Mouse (Mus musculus) midbrain, embryonic 11.5 days (tissue): ENCODE results near the gene Becn1. TPM values are rescaled to one million over a fixed set of nuclear protein-coding genes. Genes with fewer than 3 reads are reported as not detected.
A peak's percentile ranks its signal among the peaks of the same experiment; 100 is the strongest.

Source experiments
- ATAC-seq: fragments of 200-750 bp; cut with Nextera tagmentation; 2 replicates; pipeline ENCODE4 v1.8.0; 2017; ENCODE audit warnings: moderate TSS enrichment, moderate library complexity; ENCODE audit not compliant: low FRiP score
- DNase-seq: peaks from one replicate; pipeline ENCODE4 v3.0.0; 2015; ENCODE audit warnings: low spot score; ENCODE audit errors: missing footprints
- H3K27ac ChIP-seq: fragments of 300-500 bp; sonication (generic); 2 replicates; pipeline ENCODE4 v1.5.1; 2014; ENCODE audit warnings: low read depth, low read length
- H3K27me3 ChIP-seq: fragments of 300-500 bp; sonication (generic); 2 replicates; pipeline ENCODE4 v1.6.1; 2014; ENCODE audit warnings: mild to moderate bottlenecking, low read length, moderate library complexity, mixed read lengths; ENCODE audit not compliant: control insufficient read depth, insufficient read depth
- H3K36me3 ChIP-seq: fragments of 300-500 bp; sonication (generic); 2 replicates; pipeline ENCODE4 v1.6.1; 2014; ENCODE audit warnings: mild to moderate bottlenecking, low read length, moderate library complexity, mixed read lengths; ENCODE audit not compliant: control insufficient read depth, insufficient read depth
- H3K4me1 ChIP-seq: fragments of 300-500 bp; sonication (generic); 2 replicates; pipeline ENCODE4 v1.6.1; 2014; ENCODE audit warnings: low read length; ENCODE audit not compliant: control insufficient read depth, insufficient read depth
- H3K4me2 ChIP-seq: fragments of 300-500 bp; sonication (generic); 2 replicates; pipeline ENCODE4 v1.6.1; 2014; ENCODE audit warnings: mild to moderate bottlenecking, moderate library complexity
- H3K4me3 ChIP-seq: fragments of 300-500 bp; sonication (generic); 2 replicates; pipeline ENCODE4 v1.5.1; 2014; ENCODE audit warnings: low read depth, low read length
- H3K9ac ChIP-seq: fragments of 300-500 bp; sonication (generic); 2 replicates; pipeline ENCODE4 v1.6.1; 2014; ENCODE audit warnings: low read length
- H3K9me3 ChIP-seq: fragments of 300-500 bp; sonication (generic); 2 replicates; pipeline ENCODE4 v1.6.1; 2016; ENCODE audit warnings: low read length; ENCODE audit not compliant: control insufficient read depth
- WGBS: fragments of 180-500 bp; shearing (Covaris S2); extraction: QIAGEN DNeasy Blood & Tissue Kit; methylation state at CpG from one replicate; pipeline ENCODE4 v1.1.7; 2014; 5-methylcytosine and 5-hydroxymethylcytosine counted together
- polyA plus RNA-seq: library from polyadenylated mRNA; unstranded; fragments of >200 nt; fragmentation: Nextera tagmentation; extraction: Ambion mirVana; gene quantifications from 2 replicates; pipeline ENCODE4 v1.2.1, GENCODE M21; 2014

The Becn1 gene
- polyA plus RNA-seq, 1 experiment from 2014 or later, result 163 TPM

DNA sequence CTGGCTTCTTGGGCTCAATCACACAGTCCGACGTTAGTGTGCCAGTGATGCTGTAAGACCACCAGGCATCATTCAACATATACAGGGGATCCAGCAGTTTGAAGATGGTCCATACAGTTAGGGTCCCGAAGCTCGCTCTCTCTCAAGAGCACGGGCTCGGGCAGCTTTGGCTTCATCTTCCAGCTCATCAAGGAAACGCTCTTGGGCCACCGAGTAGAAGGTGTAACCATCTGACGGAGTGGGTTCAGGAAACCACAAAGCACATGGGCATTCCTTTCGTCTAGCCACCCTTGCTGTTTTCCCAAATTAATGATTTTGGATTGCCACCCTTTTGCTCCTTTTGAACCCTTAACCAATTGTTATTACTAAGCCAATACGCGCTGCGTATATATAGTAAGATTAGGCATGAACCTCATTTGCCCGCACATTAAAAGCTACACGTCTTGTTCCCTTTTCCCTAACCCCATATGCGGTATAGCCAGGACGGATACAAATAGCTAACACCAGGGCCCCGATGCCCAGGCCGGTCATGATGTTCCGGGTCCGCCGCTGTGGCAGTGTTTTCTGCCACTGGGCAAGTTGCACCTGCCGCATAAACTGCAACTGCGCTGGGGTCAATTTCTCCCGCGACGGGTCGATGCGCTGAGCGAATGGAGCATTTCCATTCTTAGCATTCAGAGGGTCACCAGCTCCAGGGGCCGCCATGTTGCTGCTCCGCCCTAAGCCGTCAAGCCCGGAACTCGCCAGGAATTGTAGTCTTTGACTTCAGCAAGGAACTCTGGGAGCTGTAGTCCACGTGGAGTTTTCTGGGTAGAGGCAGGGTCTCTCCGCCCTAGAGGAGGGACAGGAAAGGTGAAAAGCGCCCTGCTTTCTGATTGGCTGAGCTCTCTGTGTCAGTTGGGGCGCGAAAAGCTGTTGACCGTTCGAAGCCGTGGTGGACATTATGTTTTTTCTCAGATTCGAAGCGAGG is 23.6 kb downstream of the Becn1 start, which contains the start of the genes Cntd1 and Coa3:
TSS of gene Cntd1 (plus strand) at position 790 of the 970 bp plus-strand sequence.
TSS of gene Coa3 (minus strand) at position 892 of the 970 bp plus-strand sequence.
- Histone ChIP-seq H3K27me3 (no peaks in the 10 kb centered on the region; the same call in 1 of the 2 replicates), H3K4me3 (peak within 1 kb of the TSS; percentile 54), H3K9me3 (no peaks in the 10 kb centered on the region), H3K4me2 (peak within 1 kb of the TSS; percentile 87), H3K36me3 (no peaks in the 10 kb centered on the region), H3K27ac (no peak within 1 kb of the TSS), H3K9ac (peak within 1 kb of the TSS; percentile 76), H3K4me1 (peaks cover 17% of the 10 kb centered on the region)
- DNase-seq (peak; percentile 95), ATAC-seq (peak; percentile 96)
- 12% methylated on average over 45 of the region's 45 CpGs for WGBS

DNA sequence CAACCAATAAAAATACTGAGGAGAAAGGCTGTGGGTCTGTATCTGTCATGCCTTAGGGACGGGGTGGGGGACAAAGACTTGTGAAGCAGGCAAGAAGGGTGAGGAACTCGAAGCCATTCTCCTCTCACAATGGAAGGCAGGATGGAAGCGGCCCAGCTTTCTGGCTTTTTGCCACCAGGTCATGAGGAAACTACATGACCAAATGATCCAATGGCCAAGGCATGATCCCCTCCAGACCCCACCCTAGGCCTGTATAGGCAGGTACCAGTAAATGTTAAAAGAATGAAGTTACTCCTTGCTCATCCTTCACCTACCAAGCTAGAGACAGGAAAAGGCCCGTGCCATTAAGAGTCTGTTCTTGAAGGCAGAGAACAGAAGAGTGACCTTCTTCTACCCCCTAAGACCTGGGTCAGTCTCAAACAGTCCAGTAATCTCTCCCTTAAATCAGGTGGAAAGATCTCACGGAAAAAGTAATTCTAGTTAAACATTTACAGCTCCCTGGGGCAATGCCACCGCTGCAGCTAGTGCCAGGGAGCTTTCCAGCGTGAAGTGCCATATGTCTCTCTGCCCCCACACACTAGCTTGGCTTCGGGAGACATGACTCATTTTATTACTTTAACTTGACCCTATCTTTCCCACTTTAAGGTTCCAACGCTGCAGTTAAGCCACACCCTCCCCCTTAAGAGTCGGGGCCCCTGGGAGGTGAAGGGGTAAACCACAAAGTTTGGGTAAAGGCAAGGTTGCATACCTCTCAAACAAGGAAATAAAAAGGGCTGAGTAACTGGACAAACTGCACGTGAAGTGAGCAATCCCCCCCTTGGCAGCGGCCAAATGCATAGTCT is 24.5 kb downstream of the Becn1 start:
- H3K4me3 ChIP-seq, result peak overlapping the region; percentile 54
- peaks cover 17% of the 10 kb centered on the region for H3K4me1 ChIP-seq
- peak; percentile 79 for DNase-seq
- H3K9me3 ChIP-seq, result no peaks in the 10 kb centered on the region
- H3K36me3 ChIP-seq, result no peaks in the 10 kb centered on the region
- no peaks in the 10 kb centered on the region; the same call in 1 of the 2 replicates for H3K27me3 ChIP-seq
- peak overlapping the region; percentile 76 for H3K9ac ChIP-seq
- peak overlapping the region; percentile 87 for H3K4me2 ChIP-seq
- no peak overlapping the region for H3K27ac ChIP-seq
- ATAC-seq, result no peak
- WGBS, result 81% methylated on average over 12 of the region's 12 CpGs

DNA sequence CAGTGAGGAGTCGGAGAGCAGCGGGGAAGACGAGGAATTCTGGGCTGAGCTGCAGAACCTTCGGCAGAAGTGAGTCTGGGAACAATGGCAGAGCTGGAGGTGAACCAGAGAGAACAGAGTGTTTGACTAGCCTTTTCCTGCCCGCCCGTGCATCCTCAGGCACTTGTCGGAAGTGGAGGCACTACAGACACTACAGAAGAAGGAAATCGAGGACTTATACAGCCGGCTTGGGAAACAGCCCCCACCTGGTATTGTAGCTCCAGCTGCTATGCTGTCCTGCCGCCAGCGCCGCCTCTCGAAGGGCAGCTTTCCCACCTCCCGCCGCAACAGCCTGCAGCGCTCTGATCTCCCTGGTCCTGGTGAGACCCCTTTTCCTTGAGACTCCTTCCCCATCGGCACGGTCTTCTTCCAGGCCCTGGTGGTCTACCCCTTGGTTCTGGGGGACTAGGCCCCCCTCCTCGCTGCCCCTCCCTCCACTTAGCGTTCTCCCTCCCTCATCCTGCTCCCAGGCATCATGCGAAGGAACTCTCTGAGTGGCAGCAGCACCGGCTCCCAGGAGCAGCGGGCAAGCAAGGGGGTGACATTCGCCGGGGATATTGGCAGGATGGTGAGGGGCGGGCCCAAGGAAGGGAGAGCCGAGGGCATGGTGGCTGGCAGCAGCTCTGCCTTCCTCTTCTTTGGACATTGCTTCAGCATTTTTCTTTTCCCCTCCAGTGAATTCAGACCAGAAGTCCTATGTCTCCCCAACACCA is 25.6 kb downstream of the Becn1 start:
- peaks cover 17% of the 10 kb centered on the region for H3K4me1 ChIP-seq
- no peak overlapping the region for H3K27ac ChIP-seq
- ATAC-seq (no peak), DNase-seq (peak; percentile 82)
- H3K27me3 ChIP-seq, result no peaks in the 10 kb centered on the region; the same call in 1 of the 2 replicates
- H3K36me3 ChIP-seq, result no peaks in the 10 kb centered on the region
- no peak overlapping the region for H3K4me3 ChIP-seq
- 29% methylated on average over 27 of the region's 27 CpGs for WGBS
- no peaks in the 10 kb centered on the region for H3K9me3 ChIP-seq
- no peak overlapping the region for H3K9ac ChIP-seq
- H3K4me2 ChIP-seq, result no peak overlapping the region; the same call in 1 of the 2 replicates

DNA sequence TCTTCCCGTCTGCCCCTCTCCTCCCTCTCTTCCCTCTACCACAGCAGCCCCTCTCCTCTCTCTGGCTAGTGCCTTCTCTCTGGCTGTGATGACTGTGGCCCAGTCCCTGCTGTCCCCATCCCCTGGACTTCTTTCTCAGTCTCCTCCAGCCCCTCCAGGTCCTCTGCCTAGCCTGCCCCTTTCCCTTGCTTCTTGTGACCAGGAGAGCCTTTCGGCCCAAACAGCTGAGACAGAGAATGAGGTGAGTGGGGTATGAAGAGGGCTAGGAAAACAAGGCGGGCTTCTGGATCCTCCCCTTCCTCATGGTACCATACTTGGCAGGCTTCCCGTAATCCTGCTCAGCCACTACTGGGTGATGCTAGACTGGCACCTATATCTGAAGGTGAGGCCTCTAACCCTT is 26.8 kb downstream of the Becn1 start:
- DNase-seq (no peak), ATAC-seq (no peak)
- no peak overlapping the region for H3K9ac ChIP-seq
- H3K4me2 ChIP-seq, result no peak overlapping the region
- H3K9me3 ChIP-seq, result no peaks in the 10 kb centered on the region
- H3K4me3 ChIP-seq, result no peak overlapping the region
- peaks cover 17% of the 10 kb centered on the region for H3K4me1 ChIP-seq
- H3K27me3 ChIP-seq, result no peaks in the 10 kb centered on the region; the same call in 1 of the 2 replicates
- no peak overlapping the region for H3K27ac ChIP-seq
- no peaks in the 10 kb centered on the region for H3K36me3 ChIP-seq
- WGBS, result 71% methylated on average over 4 of the region's 4 CpGs

DNA sequence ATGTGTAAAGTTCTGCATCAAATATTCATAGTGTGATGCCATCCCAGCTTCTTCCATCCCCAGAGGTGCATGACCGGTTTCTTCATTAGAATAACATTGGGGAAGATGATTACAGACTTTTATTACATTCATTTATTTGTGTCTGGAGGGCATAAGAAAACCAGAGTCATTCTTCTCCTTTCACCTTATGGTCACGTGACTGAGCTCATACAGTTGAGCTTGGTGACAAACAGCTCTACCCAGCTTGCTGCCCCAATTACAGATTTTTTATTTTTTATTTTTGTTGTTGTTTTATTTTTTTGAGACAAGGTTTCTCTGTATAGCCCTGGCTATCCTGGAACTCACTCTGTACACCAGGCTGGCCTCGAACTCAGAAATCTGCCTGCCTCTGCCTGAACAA is 29.6 kb downstream of the Becn1 start:
- ATAC-seq, result no peak
- WGBS, result 89% methylated on average over 3 of the region's 3 CpGs
- no peak overlapping the region for H3K27ac ChIP-seq

DNA sequence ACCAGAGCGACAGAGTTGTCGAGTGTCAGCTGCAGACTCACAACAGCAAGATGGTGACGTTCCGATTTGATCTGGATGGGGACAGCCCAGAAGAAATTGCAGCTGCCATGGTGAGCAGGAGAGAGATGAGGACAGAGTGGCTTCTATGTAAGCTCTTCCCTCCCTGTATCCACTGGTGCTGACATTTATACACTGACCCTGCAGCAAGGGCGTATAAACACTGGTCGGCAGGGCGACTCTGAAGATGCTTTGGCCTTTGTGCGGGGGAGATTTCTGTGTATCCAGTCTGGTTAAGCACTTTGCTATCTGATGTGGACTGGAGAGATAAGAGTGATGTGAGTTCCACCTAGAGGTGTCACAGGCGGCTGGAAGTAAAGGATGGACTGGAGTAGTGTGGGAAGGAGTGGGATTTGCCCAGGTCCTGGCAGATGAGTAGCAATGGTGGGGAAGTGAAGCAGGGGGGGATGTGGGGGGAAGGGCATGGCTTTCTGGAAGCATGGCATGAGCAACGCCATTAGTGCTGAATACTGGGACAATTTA is 32.4 kb downstream of the Becn1 start:
- DNase-seq (peak; percentile 93), ATAC-seq (no peak)
- Histone ChIP-seq H3K4me2 (no peak overlapping the region), H3K4me1 (peaks cover 7% of the 10 kb centered on the region), H3K27me3 (peaks cover 8% of the 10 kb centered on the region), H3K9me3 (no peaks in the 10 kb centered on the region), H3K36me3 (no peaks in the 10 kb centered on the region), H3K27ac (no peak overlapping the region), H3K9ac (no peak overlapping the region), H3K4me3 (no peak overlapping the region)
- WGBS, result 39% methylated on average over 10 of the region's 10 CpGs

More for the DNA sequence above, 29.6 kb downstream of the Becn1 start:
- H3K4me3 ChIP-seq, result no peak overlapping the region
- H3K9me3 ChIP-seq, result no peaks in the 10 kb centered on the region
- no peaks in the 10 kb centered on the region for H3K27me3 ChIP-seq
- no peak overlapping the region for H3K9ac ChIP-seq
- no peak overlapping the region for H3K4me2 ChIP-seq
- DNase-seq, result no peak
- peaks cover 4% of the 10 kb centered on the region; the same call in 1 of the 2 replicates for H3K4me1 ChIP-seq
- no peaks in the 10 kb centered on the region for H3K36me3 ChIP-seq

DNA sequence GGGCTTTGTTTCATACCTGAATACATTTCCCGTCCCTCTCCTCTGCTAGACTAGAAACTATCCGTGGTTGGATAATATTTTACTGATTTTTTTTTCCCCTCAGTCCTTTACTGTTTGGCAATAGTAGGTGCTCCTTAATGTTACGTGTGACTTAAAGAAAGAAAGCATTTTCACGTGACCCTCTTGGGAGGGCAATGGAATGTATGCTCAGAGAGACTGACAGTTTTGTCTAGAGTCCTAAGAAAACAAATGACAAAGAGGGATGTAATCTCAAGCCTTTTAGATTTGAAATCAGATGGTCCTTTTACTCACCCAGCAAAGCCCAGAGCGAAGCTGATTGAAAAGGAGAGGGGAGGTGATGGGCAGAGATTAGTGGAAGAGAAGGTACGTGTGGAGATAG is 36.2 kb downstream of the Becn1 start:
- WGBS, result 11% methylated on average over 6 of the region's 6 CpGs
- Histone ChIP-seq H3K9ac (no peak overlapping the region), H3K9me3 (no peaks in the 10 kb centered on the region), H3K36me3 (no peaks in the 10 kb centered on the region), H3K27ac (no peak overlapping the region), H3K4me2 (no peak overlapping the region), H3K4me1 (peaks cover 33% of the 10 kb centered on the region), H3K4me3 (no peak overlapping the region), H3K27me3 (peaks cover 43% of the 10 kb centered on the region)
- DNase-seq, result peak; percentile 87
- ATAC-seq, result no peak

DNA sequence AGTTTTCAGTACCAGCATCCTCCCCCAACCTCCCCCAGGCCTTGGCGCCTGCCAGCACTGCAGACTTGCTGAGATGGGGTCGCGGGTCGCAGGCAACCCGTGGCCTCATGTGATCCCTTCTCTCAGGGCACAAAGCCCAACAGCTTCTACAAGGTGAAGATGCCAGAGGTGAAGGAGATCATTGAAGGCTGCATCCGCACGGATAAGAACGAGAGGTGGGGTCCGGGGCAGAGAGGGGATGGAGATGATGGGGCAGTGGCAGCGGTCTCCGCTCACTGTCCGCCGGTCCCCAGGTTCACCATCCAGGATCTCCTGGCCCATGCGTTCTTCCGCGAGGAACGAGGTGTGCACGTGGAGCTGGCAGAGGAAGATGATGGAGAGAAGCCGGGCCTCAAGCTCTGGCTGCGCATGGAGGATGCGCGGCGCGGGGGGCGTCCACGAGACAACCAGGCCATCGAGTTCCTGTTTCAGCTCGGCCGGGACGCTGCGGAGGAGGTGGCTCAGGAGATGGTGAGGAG is 37.1 kb downstream of the Becn1 start:
- Histone ChIP-seq H3K9me3 (no peaks in the 10 kb centered on the region), H3K27ac (no peak overlapping the region), H3K4me3 (peak overlapping the region; percentile 32), H3K4me1 (peaks cover 42% of the 10 kb centered on the region), H3K9ac (peak overlapping the region; percentile 51), H3K27me3 (peaks cover 44% of the 10 kb centered on the region), H3K4me2 (peak overlapping the region; percentile 57), H3K36me3 (no peaks in the 10 kb centered on the region)
- ATAC-seq, result no peak
- peak; percentile 94 for DNase-seq
- WGBS, result 1% methylated on average over 31 of the region's 31 CpGs
